Mouse (Mus musculus) olfactory bulb, adult 2 months (tissue): ENCODE data around the gene Alox12.

ENCODE experiments used
- CTCF ChIP-seq: fragments of 200-500 bp; IDR thresholded peaks from 2 replicates; pipeline ENCODE4 v1.5.1; 2012; ENCODE audit warnings: low read depth, mild to moderate bottlenecking, low read length, moderate library complexity; ENCODE audit not compliant: insufficient read depth
- POLR2A ChIP-seq: fragments of 200-500 bp; IDR thresholded peaks from 2 replicates; pipeline ENCODE4 v1.6.1; 2012; ENCODE audit warnings: mild to moderate bottlenecking, low read depth, low read length, moderate library complexity; ENCODE audit not compliant: insufficient read depth

GRCm38 (mm10) chr11:70239541-70240279 lies 15.4 kb downstream of the Alox12 start, which contains the start of the genes Gm21988 and Rnasek:
- TF ChIP-seq CTCF = no peak
- TF ChIP-seq POLR2A = peak; percentile 91
